Mouse (Mus musculus): ENCODE results near the gene Lgsn.

Gene Lgsn

DNA sequence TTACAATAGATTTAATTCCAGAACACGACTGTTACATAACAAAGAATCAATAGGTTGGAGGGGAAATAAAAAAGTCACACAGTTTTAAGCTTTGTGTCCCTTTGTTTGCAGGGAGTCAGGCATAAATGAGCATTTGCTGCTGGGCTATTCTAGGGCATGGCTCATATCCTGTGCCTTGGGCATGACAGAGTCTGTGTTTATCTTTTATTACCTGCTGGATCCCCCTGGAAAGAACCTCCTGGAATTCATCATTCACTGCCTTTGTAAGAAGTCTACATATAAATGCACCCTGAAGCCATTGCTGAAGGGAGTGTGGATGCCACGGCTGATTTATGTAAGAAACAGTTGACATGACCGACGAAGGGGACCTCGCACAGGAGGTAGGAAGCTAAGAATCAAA is at the start of gene Lgsn:
Lgsn (plus strand) TSS at position 301 of the 400 bp plus-strand sequence.
- no peak for DNase-seq (ENCODE audit: low read depth, low spot score)

DNA sequence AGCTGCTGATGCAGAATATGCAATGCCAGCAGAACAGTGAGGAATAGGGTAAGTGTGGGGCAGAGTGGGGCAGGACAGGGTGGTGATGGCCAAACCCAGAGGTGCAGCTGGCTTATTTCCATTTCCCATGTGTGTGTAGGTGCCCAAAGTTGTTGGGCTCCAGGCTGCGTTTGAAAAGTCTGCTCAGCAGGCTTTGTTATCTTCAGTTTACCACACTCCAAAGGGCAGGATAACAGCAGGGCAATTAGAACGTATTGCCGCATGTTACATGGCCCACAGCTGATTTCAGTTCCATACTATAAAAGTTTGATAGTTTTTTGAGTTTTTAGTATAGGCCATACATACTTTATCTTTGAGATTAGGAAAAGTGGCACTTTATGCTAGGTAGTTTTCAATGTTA is 37.8 kb upstream of the Lgsn start:
- no peak for DNase-seq (ENCODE audit: low read depth, low spot score)

DNA sequence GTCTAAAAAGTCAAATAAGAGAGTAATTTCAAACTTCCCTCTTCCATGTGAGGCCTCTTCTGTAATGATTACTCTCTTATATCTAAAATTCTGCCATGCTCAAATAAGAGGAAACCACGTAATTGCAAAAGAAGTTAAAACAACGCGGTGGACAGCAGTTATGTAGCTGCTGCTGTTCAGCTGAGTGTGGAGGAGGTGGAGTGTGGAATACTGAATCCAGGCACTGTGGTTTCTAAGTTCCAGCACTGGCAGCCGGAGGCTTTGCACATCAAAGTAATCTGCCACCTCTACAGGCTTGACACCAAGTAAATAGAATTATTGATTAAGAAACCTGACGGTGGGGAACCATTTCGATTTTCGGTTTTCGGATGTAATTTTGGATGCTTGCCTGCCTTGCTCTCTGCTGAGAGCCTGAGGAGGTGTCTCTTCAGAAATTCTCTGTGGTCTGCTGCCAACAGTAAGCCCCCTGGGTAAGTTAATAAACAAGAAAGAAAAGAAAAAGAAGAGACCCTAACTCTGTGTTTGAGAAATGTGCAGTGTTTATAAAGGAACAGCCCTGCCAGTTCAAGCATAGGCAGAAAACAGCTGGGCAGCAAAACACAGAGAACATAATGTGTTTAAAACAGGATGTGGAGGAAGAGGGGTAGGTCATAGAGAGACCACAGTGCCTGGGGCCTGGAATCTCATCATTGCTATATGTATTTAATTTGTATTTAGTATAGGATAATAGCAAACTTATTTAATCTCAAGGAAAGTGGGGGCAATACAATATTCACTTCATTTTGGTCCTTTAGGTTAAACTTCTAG is 33.7 kb upstream of the Lgsn start:
- DNase-seq (ENCODE audit: low read depth, low spot score), result no peak

DNA sequence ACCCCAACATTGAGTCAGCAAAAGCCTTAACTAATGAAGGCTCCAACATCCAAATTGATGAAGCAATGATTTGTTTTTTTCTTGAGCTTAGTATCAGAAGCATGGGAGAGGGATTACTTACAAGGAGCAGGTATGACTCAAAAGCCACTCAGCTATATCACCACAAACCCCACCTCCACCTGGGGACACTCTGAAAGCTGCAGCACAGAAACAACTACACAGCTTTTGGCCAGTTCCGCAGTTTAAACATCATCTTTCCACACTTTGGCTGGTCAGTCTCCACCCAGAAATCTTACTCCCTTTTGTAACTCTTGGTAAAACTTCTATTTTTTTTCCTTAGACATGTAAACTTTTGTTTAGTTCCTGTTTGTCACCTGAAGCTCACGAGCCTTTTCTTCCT is 32.6 kb upstream of the Lgsn start:
- no peak for DNase-seq (ENCODE audit: low read depth, low spot score)

DNA sequence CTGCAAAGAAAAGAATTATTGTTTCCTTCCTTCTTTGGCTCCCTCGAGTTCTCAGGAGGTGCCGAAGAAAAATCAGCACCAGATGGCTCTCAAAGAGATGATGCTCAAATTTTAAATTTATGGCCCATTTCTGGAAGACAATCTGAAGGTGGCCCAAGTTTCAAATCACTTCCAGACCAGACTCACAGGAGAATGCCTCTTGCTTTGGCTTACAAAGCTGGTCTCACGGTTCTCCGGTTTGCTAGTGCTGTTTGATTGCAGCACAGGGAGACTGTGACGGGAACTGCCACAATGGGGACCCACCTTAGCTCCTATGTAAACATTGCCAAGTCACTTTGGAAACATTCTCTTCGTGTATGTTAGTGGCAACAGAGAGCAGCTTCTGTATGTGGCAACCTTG is 26.5 kb upstream of the Lgsn start:
- peak; percentile 14 for DNase-seq (ENCODE audit: low read depth, low spot score)

DNA sequence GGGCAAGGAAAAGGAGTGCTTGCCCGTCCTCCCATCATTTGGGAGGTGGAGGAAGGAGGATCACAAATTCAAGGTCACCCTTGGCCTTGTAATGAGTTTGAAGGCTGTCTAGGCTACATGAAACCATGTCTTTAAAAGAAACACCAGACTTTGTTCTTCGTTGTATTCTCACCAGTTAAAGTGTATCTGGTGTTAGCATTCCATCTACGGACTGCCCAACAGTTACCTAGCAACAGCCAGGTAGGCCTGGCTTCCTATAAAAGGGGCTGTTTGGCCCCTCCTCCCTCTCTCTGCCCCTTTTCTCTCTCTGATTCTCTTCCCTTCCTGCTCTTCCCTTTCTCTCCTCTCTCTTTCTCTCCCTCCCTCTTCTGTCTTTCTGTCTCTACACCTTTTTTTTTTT is 25.7 kb upstream of the Lgsn start:
- DNase-seq (ENCODE audit: low read depth, low spot score), result no peak

GRCm38 (mm10) chr1:31152799-31153426 is 23.3 kb upstream of the Lgsn start:
- DNase-seq (ENCODE audit: low read depth, low spot score), result peak; percentile 43

DNA sequence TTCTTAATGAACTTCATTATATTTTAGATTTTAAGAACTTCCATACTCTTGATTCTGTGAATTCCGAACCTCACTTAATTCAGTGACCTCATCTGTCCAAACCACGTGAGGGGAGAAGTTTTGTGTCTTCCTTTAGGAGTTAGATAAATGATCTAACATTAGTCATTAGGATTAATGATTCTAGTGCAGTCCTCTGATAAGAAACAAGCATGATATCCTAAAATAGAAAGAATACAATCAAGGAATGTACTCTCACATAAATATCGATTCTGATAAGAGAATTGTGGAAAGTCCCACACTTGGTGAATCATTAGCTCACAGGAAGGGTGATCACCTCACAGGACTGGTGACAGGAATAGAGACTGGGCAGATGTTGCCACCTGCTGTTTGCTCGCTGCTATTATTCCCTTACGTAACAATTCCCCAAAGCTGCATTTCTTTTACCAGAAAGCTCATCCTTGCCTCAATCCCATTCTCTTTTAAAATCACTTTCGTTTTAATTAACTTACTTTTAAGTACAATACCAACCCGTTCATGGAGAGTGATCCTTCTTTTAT is 22.3 kb upstream of the Lgsn start:
- DNase-seq (ENCODE audit: low read depth, low spot score), result peak; percentile 85

DNA sequence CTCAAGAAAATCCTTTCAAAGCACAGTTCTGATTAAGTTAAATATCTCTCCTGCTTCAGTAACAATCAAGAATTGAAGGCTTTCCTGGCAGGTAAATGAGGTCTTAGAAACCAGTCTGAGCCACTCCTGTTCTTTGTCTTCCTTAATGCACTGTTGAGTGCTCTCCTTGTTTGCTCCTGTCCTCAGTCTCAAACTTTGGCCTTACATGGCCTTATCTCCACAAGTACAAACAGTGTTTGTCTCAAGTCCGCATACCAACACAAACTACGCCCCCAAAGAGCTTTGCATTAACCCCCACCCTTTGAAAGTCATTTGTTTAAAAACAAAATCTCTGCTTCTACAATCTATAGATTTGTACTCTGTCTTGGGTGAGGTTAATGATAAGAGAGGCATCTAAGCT is 20.0 kb upstream of the Lgsn start:
- no peak for DNase-seq (ENCODE audit: low read depth, low spot score)

DNA sequence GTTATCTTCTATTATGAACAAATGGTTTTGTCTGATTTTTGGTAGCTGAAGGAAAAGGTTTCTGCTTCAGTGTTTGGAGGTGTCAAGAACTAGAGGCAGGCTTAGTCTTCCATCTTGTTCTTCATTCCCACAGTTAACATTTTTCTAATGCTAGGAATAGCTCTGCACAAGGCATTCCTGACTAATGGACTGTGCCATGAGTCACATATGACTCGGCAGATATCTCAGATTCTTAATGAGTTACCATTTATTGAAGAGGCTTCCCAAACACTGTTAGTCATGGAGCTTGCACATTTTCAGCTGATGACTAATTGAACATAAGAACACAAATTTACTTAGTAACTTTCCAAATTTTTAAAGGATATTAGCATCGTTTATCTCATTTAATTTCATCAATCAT is 19.3 kb upstream of the Lgsn start:
- peak; percentile 75 for DNase-seq (ENCODE audit: low read depth, low spot score)

- no peak for DNase-seq (ENCODE audit: low read depth, low spot score)
Measured at GRCm38 (mm10) chr1:31164527-31165189, 11.5 kb upstream of the Lgsn start.

- no peak for DNase-seq (ENCODE audit: low read depth, low spot score)
Measured at GRCm38 (mm10) chr1:31165326-31166121, 10.7 kb upstream of the Lgsn start.

DNA sequence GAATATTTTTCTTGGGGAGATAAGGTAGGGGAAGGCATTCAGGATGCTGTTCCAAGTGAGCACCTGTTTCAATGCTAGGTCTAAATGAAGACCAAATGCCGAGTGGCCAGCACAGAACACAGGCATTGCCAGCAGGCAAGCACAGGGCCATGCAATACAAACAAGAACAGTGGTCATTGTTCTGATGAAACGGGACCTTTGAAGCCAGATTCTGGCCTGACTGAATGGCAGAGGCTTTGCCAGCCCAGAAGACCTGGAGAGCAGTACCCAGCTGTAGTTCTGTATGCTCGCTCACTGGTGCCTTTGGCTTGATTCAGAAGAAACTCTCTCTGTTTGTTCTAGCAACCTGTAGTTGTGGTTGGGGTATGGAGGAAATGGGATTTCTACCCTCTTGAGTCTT is 800 bp upstream of the Lgsn start:
- DNase-seq (ENCODE audit: low read depth, low spot score), result no peak

DNA sequence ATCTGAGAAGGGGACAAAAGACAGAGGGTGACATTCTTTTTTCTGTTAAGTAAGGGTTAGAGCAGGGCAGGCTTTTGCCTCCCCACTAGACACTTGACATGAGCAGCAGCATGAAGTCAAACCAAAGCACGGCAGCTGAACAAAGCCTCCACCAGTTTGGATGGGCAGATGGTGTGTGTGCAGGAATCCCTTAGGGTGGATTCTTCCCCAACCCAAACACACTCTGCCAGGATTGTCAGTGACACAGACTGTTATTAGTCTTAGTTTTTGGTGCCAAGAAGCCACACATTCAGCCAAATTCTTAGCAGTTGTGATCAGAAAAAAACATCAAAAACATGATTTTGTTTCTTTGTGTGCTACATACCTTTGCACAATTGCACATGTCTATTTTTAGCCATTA is 2.1 kb downstream of the Lgsn start:
- no peak for DNase-seq (ENCODE audit: low read depth, low spot score)

- no peak for DNase-seq (ENCODE audit: low read depth, low spot score)
Measured at GRCm38 (mm10) chr1:31190237-31190866, 14.2 kb downstream of the Lgsn start.

DNA sequence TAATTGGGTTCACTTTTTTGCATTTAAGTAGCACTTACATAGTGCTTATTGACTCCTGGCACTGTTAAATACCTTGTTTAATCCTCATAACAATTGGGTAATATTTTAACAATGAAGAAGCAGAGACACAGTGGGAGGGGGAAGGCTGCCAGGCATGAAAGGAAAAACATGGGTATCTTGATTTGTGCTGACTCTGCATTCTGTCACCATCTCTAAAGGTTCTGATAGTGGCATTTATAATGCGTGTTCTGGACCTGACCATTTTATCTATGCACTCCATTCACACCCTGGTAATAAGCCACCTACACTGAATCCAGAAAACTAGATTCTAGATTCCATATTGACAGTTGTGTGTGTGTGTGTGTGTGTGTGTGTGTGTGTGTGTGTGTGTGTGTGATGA is 19.4 kb downstream of the Lgsn start:
- DNase-seq (ENCODE audit: low read depth, low spot score), result no peak

GRCm38 (mm10) chr1:31196959-31197358 is 20.8 kb downstream of the Lgsn start:
- DNase-seq (ENCODE audit: low read depth, low spot score), result no peak

DNA sequence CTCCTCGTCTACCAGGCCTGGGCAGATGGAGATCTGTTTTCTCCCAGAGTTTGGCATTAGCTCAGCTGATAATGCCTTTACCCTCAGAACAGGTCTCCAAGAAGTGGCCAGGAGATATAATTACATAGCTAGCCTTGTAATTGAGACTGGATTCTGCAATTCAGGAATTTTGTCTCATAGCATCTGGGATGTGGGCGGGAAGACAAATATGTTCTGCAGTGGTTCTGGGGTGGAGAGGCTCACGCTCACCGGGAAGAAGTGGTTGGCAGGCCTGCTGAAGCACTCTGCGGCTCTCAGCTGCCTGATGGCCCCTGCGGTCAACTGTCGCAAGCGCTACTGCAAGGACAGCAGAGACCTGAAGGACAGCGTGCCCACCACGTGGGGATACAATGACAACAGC is 27.6 kb downstream of the Lgsn start:
- DNase-seq (ENCODE audit: low read depth, low spot score), result no peak

DNA sequence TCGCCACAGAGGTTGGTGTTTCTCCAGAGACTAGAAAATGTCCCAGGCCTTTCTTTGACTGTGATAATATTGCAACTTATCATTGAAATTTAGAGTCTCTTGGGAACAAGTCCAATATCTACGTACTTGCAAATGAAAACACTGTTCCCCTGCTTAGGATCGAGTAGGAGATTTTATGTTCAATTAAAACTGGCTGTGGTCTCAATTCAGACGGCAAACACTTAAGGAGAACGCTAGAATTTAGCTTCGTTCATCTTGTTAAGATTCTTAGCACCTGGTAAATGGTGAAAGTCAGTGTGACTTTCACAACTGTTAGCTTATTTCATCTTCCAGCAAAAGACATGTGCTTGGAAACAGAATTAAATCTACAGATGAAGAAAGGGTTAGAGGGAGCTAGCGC is 29.1 kb downstream of the Lgsn start:
- DNase-seq (ENCODE audit: low read depth, low spot score), result no peak

DNA sequence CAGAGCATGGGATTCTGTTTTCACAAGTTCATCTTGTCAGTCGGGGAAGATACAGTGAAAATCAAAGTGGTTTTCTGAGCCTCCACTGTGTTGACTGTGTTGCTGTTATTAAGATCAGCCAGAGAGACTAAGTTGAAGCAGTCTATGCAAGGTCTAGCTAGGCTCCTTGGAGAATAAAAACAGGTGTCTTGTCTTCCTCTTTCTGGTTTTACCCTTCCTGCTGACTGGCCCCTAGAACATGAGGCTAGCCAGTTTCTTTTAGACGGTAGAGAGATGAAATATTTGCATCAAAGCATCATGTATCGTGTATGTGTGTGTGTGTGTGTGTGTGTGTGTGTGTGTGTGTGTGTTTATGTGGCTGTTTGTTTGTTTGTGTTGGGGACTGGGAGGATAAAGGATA is 29.6 kb downstream of the Lgsn start:
- no peak for DNase-seq (ENCODE audit: low read depth, low spot score)

DNA sequence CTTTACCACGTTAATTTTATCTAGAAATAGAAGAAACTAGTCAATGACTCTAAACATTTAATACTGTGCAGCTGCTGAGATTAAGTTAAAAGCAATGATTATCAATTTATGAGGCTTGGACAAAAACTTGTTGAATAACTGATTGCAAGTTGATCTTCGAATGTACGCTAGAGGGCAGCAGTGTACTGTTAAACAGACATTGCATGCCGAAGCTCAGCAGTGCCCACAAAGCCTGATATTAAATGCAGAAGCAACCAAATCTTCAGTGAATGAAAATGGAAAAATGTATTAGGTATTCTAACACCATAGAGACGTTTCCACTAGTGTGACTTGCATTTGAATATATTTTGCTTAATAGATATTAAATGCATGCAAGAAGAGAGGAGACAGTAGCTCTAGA is 33.9 kb downstream of the Lgsn start:
- peak; percentile 76 for DNase-seq (ENCODE audit: low read depth, low spot score)

All from 3T3-L1 (cell line).